Mouse (Mus musculus): ENCODE data around the gene Prr15. TPM values are rescaled to one million over a fixed set of nuclear protein-coding genes. Genes with fewer than 3 reads are reported as not detected.

Gene Prr15
- polyA plus RNA-seq, 1 experiment: 3.1 TPM

DNA sequence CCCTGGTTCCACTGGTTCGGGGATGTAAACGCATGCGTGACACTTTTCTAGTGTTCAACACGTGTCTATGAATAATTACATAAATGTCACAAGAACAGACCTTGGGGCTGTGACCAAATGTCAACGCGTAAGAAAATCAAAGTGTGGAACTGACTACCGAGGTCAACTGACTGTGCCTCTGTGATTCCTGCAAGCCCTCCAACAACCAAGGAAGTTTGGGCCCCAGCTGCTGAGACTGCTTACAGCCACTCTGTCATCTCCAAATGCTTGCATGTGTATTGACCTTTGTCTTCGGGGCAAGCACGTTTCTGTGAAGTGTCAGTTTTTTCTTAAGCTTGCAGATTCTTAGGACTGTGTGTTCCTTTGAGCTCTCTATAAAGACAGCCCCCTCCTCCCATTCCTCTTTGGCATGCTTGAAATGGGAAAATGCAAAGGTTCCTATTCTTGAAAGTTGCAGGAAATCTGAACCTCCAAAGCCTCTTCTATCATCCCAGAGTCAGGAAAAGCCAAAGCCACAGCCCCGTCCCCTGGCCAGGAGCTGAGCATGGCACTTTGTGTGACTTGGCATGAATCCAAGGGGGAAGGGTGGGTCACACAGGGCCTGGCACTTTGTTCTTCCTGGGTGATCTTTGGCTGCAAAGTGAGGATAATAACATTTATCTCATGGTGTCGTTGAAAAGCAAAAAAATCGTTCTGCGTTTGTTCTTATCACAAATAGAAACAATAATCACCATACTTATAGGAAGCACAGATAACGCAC is 27.5 kb downstream of the Prr15 start:
- peaks cover 45% of the 10 kb centered on the region for H3K4me1 ChIP-seq
- H3K27me3 ChIP-seq (replicated peaks): peaks cover 11% of the 10 kb centered on the region
- H3K36me3 ChIP-seq (replicated peaks; ENCODE audit: low read length): no peaks in the 10 kb centered on the region
- peak overlapping the region; percentile 23 for H3K4me3 ChIP-seq (replicated peaks)
- H3K9me3 ChIP-seq: no peaks in the 10 kb centered on the region
- no peak for TF ChIP-seq GATA1 (IDR thresholded peaks at IDR 0.05; ENCODE audit: borderline replicate concordance, low read length)
- TF ChIP-seq FLI1 (IDR thresholded peaks at IDR 0.05; ENCODE audit: low read length): no peak

GRCm38 (mm10) chr6:54353698-54354097 is 28.1 kb downstream of the Prr15 start:
- H3K4me3 ChIP-seq (replicated peaks): peak overlapping the region; percentile 56
- no peaks in the 10 kb centered on the region for H3K9me3 ChIP-seq
- no peak for TF ChIP-seq GATA1 (IDR thresholded peaks at IDR 0.05; ENCODE audit: borderline replicate concordance, low read length)
- no peak for TF ChIP-seq FLI1 (IDR thresholded peaks at IDR 0.05; ENCODE audit: low read length)
- H3K36me3 ChIP-seq (replicated peaks; ENCODE audit: low read length): no peaks in the 10 kb centered on the region
- peaks cover 11% of the 10 kb centered on the region for H3K27me3 ChIP-seq (replicated peaks)
- peaks cover 45% of the 10 kb centered on the region for H3K4me1 ChIP-seq

DNA sequence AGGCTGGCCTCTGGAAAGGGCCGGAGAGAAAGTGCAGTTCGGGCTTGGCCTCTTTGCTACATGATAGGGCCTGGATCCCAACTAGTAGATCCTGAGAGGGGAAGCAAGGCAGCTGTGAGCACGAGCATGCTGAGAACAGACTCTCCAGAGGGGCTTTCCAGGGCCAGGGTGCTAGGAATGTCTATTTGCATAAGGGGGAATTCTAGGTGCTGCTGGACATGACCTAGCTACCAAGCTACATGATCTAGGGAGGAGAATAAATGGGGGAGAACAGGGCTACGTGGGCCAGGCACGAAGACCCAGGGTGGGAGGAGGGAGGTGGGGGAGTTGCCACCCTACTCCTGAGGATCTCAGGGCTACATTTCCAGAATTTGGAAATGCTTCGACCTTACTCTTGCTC is 30.0 kb downstream of the Prr15 start:
- H3K4me3 ChIP-seq (replicated peaks): no peak overlapping the region
- TF ChIP-seq GATA1 (IDR thresholded peaks at IDR 0.05; ENCODE audit: borderline replicate concordance, low read length) (no peak), FLI1 (IDR thresholded peaks at IDR 0.05; ENCODE audit: low read length) (no peak)
- H3K36me3 ChIP-seq (replicated peaks; ENCODE audit: low read length): no peaks in the 10 kb centered on the region
- H3K4me1 ChIP-seq: peaks cover 42% of the 10 kb centered on the region
- no peaks in the 10 kb centered on the region for H3K9me3 ChIP-seq
- H3K27me3 ChIP-seq (replicated peaks): peaks cover 7% of the 10 kb centered on the region

- Histone ChIP-seq H3K36me3 (replicated peaks; ENCODE audit: low read length) (no peaks in the 10 kb centered on the region), H3K9me3 (no peaks in the 10 kb centered on the region), H3K4me3 (replicated peaks) (no peak overlapping the region), H3K4me1 (peaks cover 38% of the 10 kb centered on the region), H3K27me3 (replicated peaks) (no peaks in the 10 kb centered on the region)
- TF ChIP-seq GATA1 (IDR thresholded peaks at IDR 0.05; ENCODE audit: borderline replicate concordance, low read length): no peak
Observed at GRCm38 (mm10) chr6:54362526-54363324, 37.1 kb downstream of the Prr15 start.

GRCm38 (mm10) chr6:54364406-54365136 is 38.9 kb downstream of the Prr15 start:
- H3K4me1 ChIP-seq: peaks cover 45% of the 10 kb centered on the region
- H3K27me3 ChIP-seq (replicated peaks): peaks cover 6% of the 10 kb centered on the region
- no peak overlapping the region for H3K4me3 ChIP-seq (replicated peaks)
- no peak for TF ChIP-seq FLI1 (IDR thresholded peaks at IDR 0.05; ENCODE audit: low read length)
- TF ChIP-seq GATA1 (IDR thresholded peaks at IDR 0.05; ENCODE audit: borderline replicate concordance, low read length): no peak
- no peaks in the 10 kb centered on the region for H3K9me3 ChIP-seq
- no peaks in the 10 kb centered on the region for H3K36me3 ChIP-seq (replicated peaks; ENCODE audit: low read length)

GRCm38 (mm10) chr6:54366607-54367006 is 41.0 kb downstream of the Prr15 start:
- peaks cover 52% of the 10 kb centered on the region for H3K4me1 ChIP-seq
- TF ChIP-seq FLI1 (IDR thresholded peaks at IDR 0.05; ENCODE audit: low read length): no peak
- TF ChIP-seq GATA1 (IDR thresholded peaks at IDR 0.05; ENCODE audit: borderline replicate concordance, low read length): no peak
- H3K9me3 ChIP-seq: no peaks in the 10 kb centered on the region
- H3K27me3 ChIP-seq (replicated peaks): peaks cover 17% of the 10 kb centered on the region
- H3K4me3 ChIP-seq (replicated peaks): no peak overlapping the region
- no peaks in the 10 kb centered on the region for H3K36me3 ChIP-seq (replicated peaks; ENCODE audit: low read length)

- Histone ChIP-seq H3K4me1 (peaks cover 58% of the 10 kb centered on the region), H3K9me3 (0 out of 2 replicates have a peak, but pooled peaks cover 2% of the 10 kb centered on the region), H3K27me3 (replicated peaks) (peaks cover 19% of the 10 kb centered on the region), H3K4me3 (replicated peaks) (peak overlapping the region; percentile 77), H3K36me3 (replicated peaks; ENCODE audit: low read length) (no peaks in the 10 kb centered on the region)
- TF ChIP-seq GATA1 (IDR thresholded peaks at IDR 0.05; ENCODE audit: borderline replicate concordance, low read length): no peak
- no peak for TF ChIP-seq FLI1 (IDR thresholded peaks at IDR 0.05; ENCODE audit: low read length)
Observed at GRCm38 (mm10) chr6:54368071-54368470, 42.4 kb downstream of the Prr15 start.

- no peak for TF ChIP-seq FLI1 (IDR thresholded peaks at IDR 0.05; ENCODE audit: low read length)
- TF ChIP-seq GATA1 (IDR thresholded peaks at IDR 0.05; ENCODE audit: borderline replicate concordance, low read length): no peak
- no peak overlapping the region for H3K4me3 ChIP-seq (replicated peaks)
- H3K4me1 ChIP-seq: peaks cover 39% of the 10 kb centered on the region
- H3K36me3 ChIP-seq (replicated peaks; ENCODE audit: low read length): no peaks in the 10 kb centered on the region
- peaks cover 23% of the 10 kb centered on the region for H3K27me3 ChIP-seq (replicated peaks)
- peaks cover 8% of the 10 kb centered on the region for H3K9me3 ChIP-seq
Observed at GRCm38 (mm10) chr6:54369913-54370542, 44.4 kb downstream of the Prr15 start.

GRCm38 (mm10) chr6:54371874-54372273 is 46.2 kb downstream of the Prr15 start:
- no peak for TF ChIP-seq GATA1 (IDR thresholded peaks at IDR 0.05; ENCODE audit: borderline replicate concordance, low read length)
- H3K4me1 ChIP-seq: peaks cover 34% of the 10 kb centered on the region
- H3K36me3 ChIP-seq (replicated peaks; ENCODE audit: low read length): no peaks in the 10 kb centered on the region
- H3K4me3 ChIP-seq (replicated peaks): no peak overlapping the region
- H3K27me3 ChIP-seq (replicated peaks): peaks cover 31% of the 10 kb centered on the region
- H3K9me3 ChIP-seq: peaks cover 8% of the 10 kb centered on the region

Data from megakaryocyte, embryonic 14.5 days (primary cell).